Mouse (Mus musculus) erythroblast, embryonic 14.5 days (primary cell): ENCODE results near the gene Ppp3r1.

ENCODE experiments used
- GATA1 ChIP-seq: IDR thresholded peaks from 2 replicates; pipeline ENCODE4 v1.6.1; 2012; ENCODE audit warnings: low read length, inconsistent platforms, mixed read lengths
- TAL1 ChIP-seq: IDR thresholded peaks from 3 replicates; pipeline ENCODE4 v1.6.1; 2012; ENCODE audit warnings: low read length, inconsistent platforms, mixed read lengths

GRCm38 (mm10) chr11:17170938-17171729 is 12.1 kb downstream of the Ppp3r1 start:
- no peak for TF ChIP-seq TAL1
- no peak for TF ChIP-seq GATA1
